Mouse (Mus musculus): Measurements from ENCODE around the gene Rptor. TPM values are rescaled to one million over a fixed set of nuclear protein-coding genes. Genes with fewer than 3 reads are reported as not detected.

The Rptor gene
- polyA plus RNA-seq, 1 experiment from 2014 or later = 11.6 TPM

DNA sequence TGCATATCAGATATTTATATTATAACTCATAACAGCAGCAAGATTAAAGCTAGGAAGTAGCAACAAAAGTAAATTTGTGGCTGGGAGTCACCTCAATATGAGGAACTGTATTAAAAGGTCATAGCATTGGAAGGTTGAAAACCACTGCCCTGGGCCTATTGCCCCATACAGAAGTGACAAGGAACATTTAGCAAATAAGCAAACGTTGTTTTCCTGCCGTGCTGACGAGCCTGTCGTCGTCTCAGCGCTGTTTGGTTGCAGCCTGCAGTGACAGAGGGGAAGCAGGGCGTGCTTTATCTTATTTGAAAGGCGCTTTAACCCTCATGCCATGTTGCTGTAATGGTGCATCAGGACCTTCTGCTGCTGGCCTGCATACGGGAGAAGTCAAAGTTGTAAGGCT is 273.0 kb downstream of the Rptor start:
- Histone ChIP-seq H3K4me1 (ENCODE audit: control insufficient read depth, insufficient read depth, low read length) (no peaks in the 10 kb centered on the region), H3K9me3 (ENCODE audit: control insufficient read depth, low read length) (no peaks in the 10 kb centered on the region), H3K4me3 (ENCODE audit: low read depth, low read length) (no peak overlapping the region), H3K27me3 (replicated peaks; ENCODE audit: control insufficient read depth, insufficient read depth, low read length) (no peaks in the 10 kb centered on the region), H3K4me2 (ENCODE audit: low read depth, low read length) (no peak overlapping the region), H3K36me3 (ENCODE audit: control insufficient read depth, insufficient read depth, low read length) (peaks cover 84% of the 10 kb centered on the region), H3K9ac (ENCODE audit: low read depth, low read length) (no peak overlapping the region), H3K27ac (replicated peaks; ENCODE audit: low read depth, low read length) (no peak overlapping the region)
- DNase-seq (ENCODE audit: low spot score) (no peak), ATAC-seq (ENCODE audit: low read depth) (no peak)
- 89% methylated on average over 9 of the region's 9 CpGs for WGBS

DNA sequence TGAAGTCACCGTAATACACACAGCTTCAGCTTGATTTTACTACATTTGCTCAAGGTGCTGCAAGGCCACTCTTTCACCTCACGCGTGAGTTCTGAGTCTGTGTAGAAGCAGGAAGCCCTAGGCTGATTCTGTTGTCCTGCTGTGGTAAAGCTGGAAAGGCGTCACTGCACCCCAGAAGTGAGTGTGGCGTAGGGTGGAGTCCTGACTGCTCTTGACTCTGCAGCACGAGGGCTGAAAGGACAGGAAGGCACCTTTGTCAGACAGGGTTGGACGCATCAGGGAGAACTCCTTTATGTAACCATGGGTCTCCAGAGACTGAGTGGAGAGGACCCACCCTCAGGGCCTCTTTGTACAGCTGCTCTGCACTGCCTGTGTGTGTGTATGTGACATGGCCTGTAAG is 274.4 kb downstream of the Rptor start:
- H3K36me3 ChIP-seq (ENCODE audit: control insufficient read depth, insufficient read depth, low read length) = peaks cover 78% of the 10 kb centered on the region
- no peaks in the 10 kb centered on the region for H3K4me1 ChIP-seq (ENCODE audit: control insufficient read depth, insufficient read depth, low read length)
- no peaks in the 10 kb centered on the region for H3K27me3 ChIP-seq (replicated peaks; ENCODE audit: control insufficient read depth, insufficient read depth, low read length)
- H3K4me2 ChIP-seq (ENCODE audit: low read depth, low read length) = no peak overlapping the region
- no peak overlapping the region for H3K4me3 ChIP-seq (ENCODE audit: low read depth, low read length)
- H3K27ac ChIP-seq (replicated peaks; ENCODE audit: low read depth, low read length) = no peak overlapping the region
- ATAC-seq (ENCODE audit: low read depth) (no peak), DNase-seq (ENCODE audit: low spot score) (no peak)
- H3K9ac ChIP-seq (ENCODE audit: low read depth, low read length) = no peak overlapping the region
- H3K9me3 ChIP-seq (ENCODE audit: control insufficient read depth, low read length) = no peaks in the 10 kb centered on the region
- 89% methylated on average over 7 of the region's 7 CpGs for WGBS

DNA sequence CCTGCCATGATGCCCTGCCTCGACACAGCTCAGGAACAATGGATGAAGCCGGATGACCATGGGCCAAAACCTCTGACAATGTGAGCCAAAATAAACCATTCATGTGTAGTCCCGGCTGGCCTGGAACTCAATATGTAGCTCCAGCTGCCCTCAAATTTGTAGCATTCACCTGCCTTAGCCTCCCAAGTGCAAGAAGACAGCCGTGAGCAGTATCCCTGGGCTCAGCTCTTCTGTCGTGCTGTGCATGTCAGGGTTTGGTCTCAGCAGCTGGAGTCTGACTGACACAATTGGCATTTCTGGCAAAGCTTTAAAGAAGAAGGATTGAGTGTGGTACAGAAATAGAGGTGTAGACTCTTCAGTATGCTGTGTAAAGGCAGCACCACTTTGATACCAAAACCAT is 276.9 kb downstream of the Rptor start:
- no peak overlapping the region for H3K4me3 ChIP-seq (ENCODE audit: low read depth, low read length)
- H3K36me3 ChIP-seq (ENCODE audit: control insufficient read depth, insufficient read depth, low read length) = peaks cover 54% of the 10 kb centered on the region
- no peak overlapping the region for H3K9ac ChIP-seq (ENCODE audit: low read depth, low read length)
- H3K27me3 ChIP-seq (replicated peaks; ENCODE audit: control insufficient read depth, insufficient read depth, low read length) = no peaks in the 10 kb centered on the region
- H3K4me1 ChIP-seq (ENCODE audit: control insufficient read depth, insufficient read depth, low read length) = no peaks in the 10 kb centered on the region
- 89% methylated on average over 5 of the region's 5 CpGs for WGBS
- H3K27ac ChIP-seq (replicated peaks; ENCODE audit: low read depth, low read length) = no peak overlapping the region
- no peak for ATAC-seq (ENCODE audit: low read depth)
- H3K4me2 ChIP-seq (ENCODE audit: low read depth, low read length) = no peak overlapping the region
- H3K9me3 ChIP-seq (ENCODE audit: control insufficient read depth, low read length) = no peaks in the 10 kb centered on the region
- no peak for DNase-seq (ENCODE audit: low spot score)

DNA sequence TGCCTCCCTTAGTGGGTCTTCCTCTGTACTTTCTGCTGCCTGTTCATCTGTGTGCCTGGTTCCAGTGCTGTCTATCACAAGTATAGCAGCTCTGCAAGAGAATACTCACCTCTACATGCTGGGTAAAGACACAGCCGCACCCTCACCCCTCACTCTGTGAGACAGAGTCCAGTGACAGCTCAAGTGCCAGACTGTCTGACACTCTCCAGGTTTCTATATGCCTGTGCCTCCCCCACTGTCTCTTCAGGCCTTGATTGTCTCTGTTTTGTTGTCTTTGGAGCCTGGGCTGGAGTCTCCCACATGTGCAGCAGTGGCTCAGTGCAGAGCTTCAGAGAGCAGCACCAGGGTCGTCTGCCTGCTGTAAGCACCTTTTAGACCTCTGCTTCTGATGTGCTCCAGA is 280.9 kb downstream of the Rptor start:
- Histone ChIP-seq H3K4me1 (ENCODE audit: control insufficient read depth, insufficient read depth, low read length) (no peaks in the 10 kb centered on the region), H3K27me3 (replicated peaks; ENCODE audit: control insufficient read depth, insufficient read depth, low read length) (no peaks in the 10 kb centered on the region), H3K9me3 (ENCODE audit: control insufficient read depth, low read length) (no peaks in the 10 kb centered on the region), H3K4me3 (ENCODE audit: low read depth, low read length) (no peak overlapping the region), H3K4me2 (ENCODE audit: low read depth, low read length) (no peak overlapping the region), H3K36me3 (ENCODE audit: control insufficient read depth, insufficient read depth, low read length) (peaks cover 57% of the 10 kb centered on the region), H3K9ac (ENCODE audit: low read depth, low read length) (no peak overlapping the region), H3K27ac (replicated peaks; ENCODE audit: low read depth, low read length) (no peak overlapping the region)
- DNase-seq (ENCODE audit: low spot score) = no peak
- no peak for ATAC-seq (ENCODE audit: low read depth)
- whole genome bisulfite sequencing = 83% methylated on average over 2 of the region's 2 CpGs

DNA sequence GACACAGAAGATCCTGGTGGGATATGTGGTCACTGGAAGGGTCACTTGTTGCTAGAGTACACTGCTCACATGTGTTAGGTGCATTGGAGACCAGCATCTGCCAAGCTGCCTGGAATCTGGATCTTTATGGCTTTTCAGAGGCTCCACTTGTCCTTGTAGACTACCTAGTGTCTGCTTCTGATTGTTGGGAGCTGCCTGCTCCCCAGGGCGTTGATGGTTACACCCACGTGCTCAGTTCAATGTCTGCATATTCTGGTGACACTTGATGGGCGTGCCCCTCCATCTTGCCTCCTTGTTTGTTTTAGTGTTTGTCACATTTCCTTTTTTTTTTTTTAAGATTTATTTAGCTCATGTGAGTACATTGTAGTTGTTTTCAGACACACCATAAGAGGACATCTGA is 287.3 kb downstream of the Rptor start:
- H3K9ac ChIP-seq (ENCODE audit: low read depth, low read length) = no peak overlapping the region
- H3K27me3 ChIP-seq (replicated peaks; ENCODE audit: control insufficient read depth, insufficient read depth, low read length) = no peaks in the 10 kb centered on the region
- WGBS = 94% methylated on average over 3 of the region's 3 CpGs
- no peak overlapping the region for H3K4me3 ChIP-seq (ENCODE audit: low read depth, low read length)
- no peaks in the 10 kb centered on the region for H3K9me3 ChIP-seq (ENCODE audit: control insufficient read depth, low read length)
- ATAC-seq (ENCODE audit: low read depth) (no peak), DNase-seq (ENCODE audit: low spot score) (no peak)
- H3K36me3 ChIP-seq (ENCODE audit: control insufficient read depth, insufficient read depth, low read length) = peaks cover 74% of the 10 kb centered on the region
- H3K4me1 ChIP-seq (ENCODE audit: control insufficient read depth, insufficient read depth, low read length) = no peaks in the 10 kb centered on the region
- H3K4me2 ChIP-seq (ENCODE audit: low read depth, low read length) = no peak overlapping the region
- no peak overlapping the region for H3K27ac ChIP-seq (replicated peaks; ENCODE audit: low read depth, low read length)

DNA sequence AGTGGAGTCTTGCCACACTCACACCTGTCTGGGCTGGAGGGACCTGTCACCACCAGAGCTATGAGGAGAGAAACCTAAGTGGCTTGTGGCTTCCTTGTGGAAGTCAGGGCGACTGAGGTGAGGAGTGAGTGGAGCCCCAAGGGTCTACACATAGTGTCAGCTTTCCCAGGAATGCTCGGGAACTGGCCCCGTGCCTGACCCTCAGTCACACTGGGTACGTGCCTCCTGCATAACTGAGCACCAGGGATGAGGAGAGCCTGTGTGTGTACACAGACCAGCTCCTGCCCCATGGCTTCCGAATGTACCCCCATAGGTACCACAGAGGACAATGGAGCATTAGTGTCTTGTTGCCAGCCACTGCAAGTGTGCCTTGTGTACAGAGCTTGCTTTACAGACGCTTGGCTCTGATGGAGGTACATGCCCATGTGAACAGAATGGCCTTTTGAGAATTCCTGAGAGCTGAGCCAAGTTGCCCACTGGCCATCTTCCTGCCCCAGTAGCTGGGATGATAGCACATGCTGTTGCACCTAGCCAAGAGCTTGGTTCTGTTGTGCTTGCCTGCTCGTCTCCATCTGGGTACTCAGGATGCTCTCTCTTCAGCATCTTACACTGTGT is 289.0 kb downstream of the Rptor start:
- WGBS = 84% methylated on average over 7 of the region's 7 CpGs
- Histone ChIP-seq H3K4me2 (ENCODE audit: low read depth, low read length) (no peak overlapping the region), H3K27ac (replicated peaks; ENCODE audit: low read depth, low read length) (no peak overlapping the region), H3K9ac (ENCODE audit: low read depth, low read length) (no peak overlapping the region), H3K4me3 (ENCODE audit: low read depth, low read length) (no peak overlapping the region), H3K9me3 (ENCODE audit: control insufficient read depth, low read length) (no peaks in the 10 kb centered on the region), H3K4me1 (ENCODE audit: control insufficient read depth, insufficient read depth, low read length) (no peaks in the 10 kb centered on the region), H3K27me3 (replicated peaks; ENCODE audit: control insufficient read depth, insufficient read depth, low read length) (no peaks in the 10 kb centered on the region), H3K36me3 (ENCODE audit: control insufficient read depth, insufficient read depth, low read length) (peaks cover 73% of the 10 kb centered on the region)
- no peak for DNase-seq (ENCODE audit: low spot score)
- ATAC-seq (ENCODE audit: low read depth) = no peak

DNA sequence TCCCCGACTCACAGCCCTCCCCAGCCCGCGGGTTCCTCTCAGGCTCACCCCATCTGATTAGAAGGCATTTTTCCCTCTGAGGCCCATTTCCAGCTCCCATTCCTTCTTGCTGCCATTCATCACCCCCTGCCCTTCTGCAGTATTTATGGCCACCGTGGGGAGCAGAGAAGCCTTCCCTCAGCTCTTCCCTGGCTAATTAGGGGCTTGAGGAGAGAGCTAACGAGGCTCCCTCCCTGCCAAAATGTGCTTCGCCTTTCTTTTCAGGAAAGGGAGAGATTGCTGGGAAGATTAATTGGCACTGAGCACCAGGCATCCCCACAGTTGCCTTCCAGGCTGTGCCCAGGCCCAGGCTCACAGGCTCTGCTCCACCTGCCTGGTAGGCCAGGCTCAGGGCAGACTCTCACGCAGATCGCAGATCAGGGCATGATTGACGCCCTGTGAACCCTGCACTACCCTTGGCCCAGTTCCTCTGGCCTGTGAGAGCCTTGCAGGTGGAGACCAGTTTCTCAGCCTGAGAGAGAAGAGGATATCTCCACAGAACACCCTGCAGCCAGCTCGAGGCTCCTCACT is 291.0 kb downstream of the Rptor start:
- H3K27me3 ChIP-seq (replicated peaks; ENCODE audit: control insufficient read depth, insufficient read depth, low read length) = no peaks in the 10 kb centered on the region
- H3K4me3 ChIP-seq (ENCODE audit: low read depth, low read length) = no peak overlapping the region
- no peak overlapping the region for H3K4me2 ChIP-seq (ENCODE audit: low read depth, low read length)
- ATAC-seq (ENCODE audit: low read depth) = no peak
- no peak overlapping the region for H3K9ac ChIP-seq (ENCODE audit: low read depth, low read length)
- H3K9me3 ChIP-seq (ENCODE audit: control insufficient read depth, low read length) = no peaks in the 10 kb centered on the region
- no peak overlapping the region for H3K27ac ChIP-seq (replicated peaks; ENCODE audit: low read depth, low read length)
- H3K36me3 ChIP-seq (ENCODE audit: control insufficient read depth, insufficient read depth, low read length) = peaks cover 78% of the 10 kb centered on the region
- no peaks in the 10 kb centered on the region for H3K4me1 ChIP-seq (ENCODE audit: control insufficient read depth, insufficient read depth, low read length)
- DNase-seq (ENCODE audit: low spot score) = no peak
- whole genome bisulfite sequencing = 79% methylated on average over 9 of the region's 10 CpGs

DNA sequence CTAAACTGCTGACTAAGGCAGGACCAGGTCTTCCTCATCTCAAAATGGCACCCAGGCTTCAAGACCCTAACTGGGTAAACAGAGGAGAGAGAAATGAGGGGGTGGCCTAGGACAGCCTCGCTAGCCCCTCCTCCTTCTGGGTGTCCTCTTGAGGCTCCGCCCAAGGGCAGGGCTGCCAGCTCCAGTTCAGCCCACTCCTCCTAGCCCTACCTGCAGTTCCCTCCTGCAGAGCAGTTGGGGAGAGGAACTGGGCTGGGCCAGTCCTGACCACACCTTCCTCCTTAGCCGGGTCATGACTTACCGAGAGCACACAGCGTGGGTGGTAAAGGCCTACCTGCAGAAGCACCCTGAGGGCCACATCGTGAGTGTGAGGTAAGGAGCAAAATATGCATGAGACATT is 291.9 kb downstream of the Rptor start:
- ATAC-seq (ENCODE audit: low read depth) (no peak), DNase-seq (ENCODE audit: low spot score) (no peak)
- H3K36me3 ChIP-seq (ENCODE audit: control insufficient read depth, insufficient read depth, low read length) = peaks cover 75% of the 10 kb centered on the region
- H3K9me3 ChIP-seq (ENCODE audit: control insufficient read depth, low read length) = no peaks in the 10 kb centered on the region
- H3K27ac ChIP-seq (replicated peaks; ENCODE audit: low read depth, low read length) = no peak overlapping the region
- no peak overlapping the region for H3K4me3 ChIP-seq (ENCODE audit: low read depth, low read length)
- H3K4me1 ChIP-seq (ENCODE audit: control insufficient read depth, insufficient read depth, low read length) = no peaks in the 10 kb centered on the region
- H3K27me3 ChIP-seq (replicated peaks; ENCODE audit: control insufficient read depth, insufficient read depth, low read length) = no peaks in the 10 kb centered on the region
- WGBS = 59% methylated on average over 6 of the region's 6 CpGs
- no peak overlapping the region for H3K4me2 ChIP-seq (ENCODE audit: low read depth, low read length)
- no peak overlapping the region for H3K9ac ChIP-seq (ENCODE audit: low read depth, low read length)

DNA sequence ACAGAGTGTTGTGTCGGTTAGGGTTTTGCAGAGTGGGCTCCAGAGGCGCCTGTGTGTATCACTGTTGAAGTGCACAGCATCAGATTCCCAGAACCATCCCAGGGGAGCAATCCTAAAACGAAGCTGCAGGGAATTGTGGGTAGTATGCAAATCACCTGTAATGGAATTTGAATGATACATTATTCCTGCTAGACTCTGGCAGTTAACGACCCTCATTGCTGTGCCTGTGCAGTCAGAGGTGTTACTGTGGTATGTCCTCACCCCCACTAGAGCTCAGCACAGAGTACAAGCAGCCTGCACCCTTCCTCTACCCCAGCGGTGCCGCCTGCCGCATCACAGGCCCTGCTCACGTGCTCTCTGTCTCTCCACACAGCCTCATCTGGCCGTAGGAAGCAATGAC is 294.3 kb downstream of the Rptor start:
- H3K9me3 ChIP-seq (ENCODE audit: control insufficient read depth, low read length) = no peaks in the 10 kb centered on the region
- no peaks in the 10 kb centered on the region for H3K27me3 ChIP-seq (replicated peaks; ENCODE audit: control insufficient read depth, insufficient read depth, low read length)
- ATAC-seq (ENCODE audit: low read depth) (no peak), DNase-seq (ENCODE audit: low spot score) (no peak)
- H3K4me3 ChIP-seq (ENCODE audit: low read depth, low read length) = no peak overlapping the region
- no peaks in the 10 kb centered on the region for H3K4me1 ChIP-seq (ENCODE audit: control insufficient read depth, insufficient read depth, low read length)
- no peak overlapping the region for H3K4me2 ChIP-seq (ENCODE audit: low read depth, low read length)
- no peak overlapping the region for H3K27ac ChIP-seq (replicated peaks; ENCODE audit: low read depth, low read length)
- 84% methylated on average over 9 of the region's 9 CpGs for WGBS
- peaks cover 63% of the 10 kb centered on the region for H3K36me3 ChIP-seq (ENCODE audit: control insufficient read depth, insufficient read depth, low read length)
- H3K9ac ChIP-seq (ENCODE audit: low read depth, low read length) = no peak overlapping the region
